Mouse (Mus musculus) B cell, adult 2 months (primary cell): ENCODE data around the gene Olfr173.

ENCODE experiments used
- DNase-seq, 2 experiments: peaks; one replicate each; pipeline ENCODE4 v3.0.0; 2022

Gene Olfr173

GRCm38 (mm10) chr16:58800168-58800567, at the start of gene Olfr173:
Gene Olfr173 (minus strand): TSS chr16:58800268.
- DNase-seq, result no peak

DNA sequence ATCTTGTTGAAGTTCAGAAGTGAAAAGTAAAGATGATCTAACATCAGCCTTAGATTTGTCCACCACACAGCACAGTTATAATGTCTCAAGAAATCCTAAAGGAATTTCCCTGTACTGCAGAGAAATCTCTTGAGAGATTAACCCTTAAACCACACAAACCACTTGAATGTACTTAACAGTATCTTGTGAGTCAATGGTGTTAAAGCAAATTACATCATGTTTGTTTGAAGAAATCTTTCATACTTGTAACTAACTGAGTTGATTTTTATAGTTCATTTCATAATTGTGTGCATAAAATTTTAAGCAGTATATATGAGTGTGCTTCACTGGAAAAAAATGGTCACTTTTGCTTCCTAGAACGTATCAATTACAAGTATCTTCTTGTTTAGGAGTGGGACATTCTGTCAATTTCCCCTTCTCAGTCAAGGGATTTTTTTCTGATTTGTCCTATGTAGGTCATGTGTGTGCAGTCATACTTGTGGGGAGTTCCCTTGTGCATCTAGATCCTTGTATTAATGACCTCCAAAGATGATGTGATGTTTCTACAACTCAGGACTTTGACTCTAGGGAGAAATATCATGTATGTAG, 26.8 kb upstream of the Olfr173 start, which contains the start of gene Olfr175-ps1:
Olfr175-ps1 (minus strand) TSS at position 51 of the 588 bp plus-strand sequence.
- no peak for DNase-seq

GRCm38 (mm10) chr16:58763076-58763475, 37.0 kb downstream of the Olfr173 start, which contains the start of gene Olfr172:
Gene Olfr172 (minus strand): TSS chr16:58763176.
- DNase-seq, result no peak

- DNase-seq, result no peak
Observed at GRCm38 (mm10) chr16:58756191-58756590, 43.9 kb downstream of the Olfr173 start.

DNA sequence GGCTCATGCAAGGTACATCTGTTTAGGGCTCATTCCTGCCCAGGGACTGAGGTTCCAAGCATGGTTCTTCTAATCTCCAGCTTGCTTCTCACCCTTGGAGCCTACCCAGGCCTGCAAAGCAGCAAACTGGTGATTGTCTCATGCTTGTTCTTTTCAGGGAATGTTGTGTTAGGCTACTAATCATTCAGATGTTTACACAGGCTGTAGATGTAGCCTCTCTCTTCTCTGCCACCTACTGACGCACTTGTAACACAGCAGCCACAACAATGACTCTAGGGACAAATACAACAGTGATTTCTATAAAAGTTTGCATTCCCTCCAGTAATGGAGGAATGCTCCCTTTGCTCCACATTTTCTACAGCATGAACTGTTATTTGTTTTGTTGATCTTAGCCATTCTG, 48.8 kb downstream of the Olfr173 start:
- no peak for DNase-seq

DNA sequence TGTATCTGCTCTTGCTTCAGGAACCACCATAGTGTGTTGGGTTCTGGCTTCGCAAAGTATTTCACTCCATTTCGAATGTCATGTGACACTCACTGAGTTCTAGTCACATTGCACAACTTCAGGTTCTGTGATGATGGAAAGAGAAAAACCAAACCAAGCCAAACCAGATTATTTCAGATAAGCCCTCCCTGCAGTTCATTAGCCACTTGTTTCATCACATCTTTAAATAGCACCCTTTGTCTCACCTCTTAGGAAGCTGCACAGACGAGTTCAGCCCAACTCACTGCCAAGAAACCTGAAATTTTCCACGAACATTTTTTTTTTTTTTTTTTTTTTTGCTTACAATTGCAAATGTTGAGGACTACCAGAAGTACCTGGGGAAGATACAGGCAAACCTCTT, 53.4 kb downstream of the Olfr173 start:
- no peak for DNase-seq
